Mouse (Mus musculus) left cerebral cortex, postnatal 36 days (tissue): Measurements from ENCODE around the gene Rps6ka1. TPM values are rescaled to one million over a fixed set of nuclear protein-coding genes. Genes with fewer than 3 reads are reported as not detected.
"Not testable (repeated sequence)": the region's sequence is repeated elsewhere in the genome, so short reads cannot be mapped to it uniquely, and the experiment has no call there.

Source experiments
- DNase-seq, 2 experiments: peaks; one replicate each; pipeline ENCODE4 v3.0.0; 2021 to 2022; ENCODE audit warnings: low spot score in 2 of 2, mixed read lengths in 1 of 2
- intact Hi-C: fragments of 180-260 bp; cut with DNase I; formaldehyde crosslinking; loops from one replicate; pipeline ENCODE4 v1.15.1; 2025
- total RNA-seq, 2 experiments: library from RNA; stranded (reverse); gene quantifications; 2 replicates each; pipeline ENCODE4 v1.2.3; 2021

Rps6ka1 gene
- 10 to 100 TPM in 1 of 2 experiments, 1 to 10 TPM in 1; 9.9 to 13.6 TPM for total RNA-seq

DNA sequence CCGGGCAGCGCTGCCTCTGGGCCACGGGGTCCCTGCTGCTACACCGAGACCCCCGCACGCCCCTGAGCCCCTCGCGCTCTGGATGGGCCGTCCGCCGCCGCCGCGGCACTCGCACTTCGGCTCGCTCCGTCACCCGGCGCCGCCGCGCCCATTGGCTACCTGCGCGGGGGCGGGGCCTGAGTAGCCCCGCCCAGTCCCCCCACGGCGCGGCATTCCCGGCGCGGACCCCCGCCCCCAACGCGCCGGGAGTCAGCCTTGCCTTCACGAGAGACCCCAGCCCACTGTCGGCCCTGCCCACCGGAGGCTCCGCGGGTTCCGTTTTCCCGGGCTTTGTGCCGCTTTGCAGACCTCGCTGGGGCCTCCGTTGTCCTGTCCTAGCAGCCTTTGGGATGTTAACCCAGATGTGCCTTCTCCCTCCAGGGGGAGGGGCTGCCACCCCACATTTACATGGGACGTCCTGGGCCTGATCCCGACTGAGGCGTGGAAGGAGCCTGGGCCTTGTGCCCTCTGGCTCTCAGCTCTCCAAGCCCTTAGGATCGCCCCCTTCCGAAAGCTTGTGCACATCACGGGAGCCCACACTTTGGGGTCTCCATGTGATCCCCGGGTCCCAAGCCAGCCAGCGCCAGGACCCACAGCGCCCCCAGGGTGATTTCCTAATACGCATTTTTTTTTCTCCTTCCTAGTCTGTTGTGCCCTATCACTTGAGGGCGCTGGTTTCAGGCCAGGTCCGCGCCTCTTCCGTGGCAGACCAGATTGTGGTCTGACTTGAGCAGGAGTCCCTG lies at the start of gene Rps6ka1:
Gene Rps6ka1, minus strand, starts transcription at position 126 of the 782 bp plus-strand sequence.
- intact Hi-C loops = no loop called here

GRCm38 (mm10) chr4:133931785-133932184 lies 44.2 kb upstream of the Rps6ka1 start:
- intact Hi-C loops = no loop called here
- DNase-seq = no peak

More for the DNA sequence above, at the start of gene Rps6ka1:
- DNase-seq = peak; percentile 63 to 73

DNA sequence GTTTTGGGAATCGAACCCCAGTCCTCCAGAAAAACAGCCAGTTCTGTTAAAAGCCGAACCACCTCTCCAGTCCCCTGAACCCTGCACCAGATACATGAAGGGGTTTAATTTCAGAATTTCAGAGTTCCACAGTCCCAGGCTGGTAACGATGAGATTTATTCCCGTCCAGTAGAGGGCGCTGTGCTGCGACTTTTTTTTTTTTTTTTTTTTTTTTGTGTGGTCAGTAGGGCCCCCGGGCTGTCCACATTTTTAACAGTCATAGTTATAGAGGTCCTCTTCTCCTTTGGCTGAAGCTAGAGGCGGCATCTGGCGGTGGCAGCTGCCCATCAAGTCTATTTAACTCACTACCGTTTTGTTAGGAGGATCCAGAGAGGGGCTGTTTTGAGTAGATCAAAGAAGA lies 43.8 kb upstream of the Rps6ka1 start:
- no peak for DNase-seq
- intact Hi-C loops = no loop called here

- DNase-seq = no peak
- intact Hi-C loops = no loop called here
These were observed 41.7 kb upstream of the Rps6ka1 start for GRCm38 (mm10) chr4:133929278-133929670.

GRCm38 (mm10) chr4:133928576-133929277 lies 41.1 kb upstream of the Rps6ka1 start:
- intact Hi-C loops = no loop called here
- DNase-seq = no peak

DNA sequence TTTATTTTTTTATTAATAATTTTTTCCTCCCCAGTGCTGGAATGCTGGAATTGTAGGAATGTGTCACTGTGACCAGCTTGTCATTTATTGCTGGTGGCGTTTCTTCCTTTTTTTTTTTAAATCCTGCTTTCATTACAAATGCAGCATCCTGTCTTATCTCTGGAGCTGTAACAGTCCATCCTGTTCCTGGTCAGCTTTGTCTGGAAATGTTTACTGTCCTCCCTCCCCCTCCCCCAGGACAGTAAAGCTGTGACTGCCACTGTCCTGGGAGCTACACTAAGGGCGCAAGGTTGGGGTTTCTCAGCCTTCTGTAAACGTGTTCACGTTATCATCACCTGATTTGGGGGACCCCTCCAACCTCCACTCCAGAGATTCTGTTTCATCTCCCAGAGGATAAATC lies 37.6 kb upstream of the Rps6ka1 start:
- intact Hi-C loops = no loop called here
- DNase-seq = no peak

DNA sequence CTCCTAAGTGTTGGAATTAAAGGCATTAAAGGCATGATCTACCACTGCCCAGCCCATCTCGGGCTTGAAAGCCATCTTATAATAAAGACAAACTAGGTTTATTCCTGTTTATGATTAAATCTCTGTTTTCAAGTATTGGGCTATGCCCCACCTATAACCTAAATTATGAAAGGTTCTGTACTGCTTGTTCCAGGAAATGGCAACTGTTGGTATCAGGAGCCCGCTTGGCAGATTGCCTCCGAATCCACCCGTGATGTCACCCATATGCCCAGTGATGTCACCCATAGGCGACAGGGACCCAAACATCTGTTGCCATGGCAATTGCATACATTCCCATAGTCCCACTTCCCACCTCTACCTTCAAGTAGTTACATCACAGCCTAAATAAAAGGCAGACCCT lies 36.1 kb upstream of the Rps6ka1 start:
- DNase-seq = no peak

GRCm38 (mm10) chr4:133918093-133918825 lies 30.7 kb upstream of the Rps6ka1 start:
- intact Hi-C loops = not testable (repeated sequence)
- peak in 1 of 2 experiments; percentile 17 for DNase-seq

More for the DNA sequence above, 36.1 kb upstream of the Rps6ka1 start:
- intact Hi-C loops = no loop called here

DNA sequence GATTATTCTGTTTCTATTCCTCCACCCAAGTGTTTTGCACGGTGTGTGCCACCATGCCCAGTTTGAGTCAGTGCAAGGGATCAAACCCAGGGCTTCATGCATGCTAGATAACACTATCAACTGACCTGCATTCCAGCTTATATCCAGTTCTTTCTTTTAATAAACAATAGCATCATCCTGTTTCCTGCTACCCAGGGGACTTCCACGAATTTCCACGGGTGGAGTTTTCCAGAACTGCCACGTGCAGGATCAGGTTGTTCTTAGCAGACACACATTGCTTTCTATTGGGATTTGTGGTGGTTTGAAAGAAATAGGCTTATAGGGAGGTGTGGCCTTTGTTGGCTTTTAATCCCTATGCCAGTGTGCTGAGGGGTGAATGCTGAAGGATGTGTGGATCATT lies 24.4 kb upstream of the Rps6ka1 start:
- DNase-seq = no peak
- intact Hi-C loops = loop anchor here (2.0 to 5.0 kb wide), 3 partner anchors 55 to 245 kb away; no protein-coding TSS in a partner anchor

DNA sequence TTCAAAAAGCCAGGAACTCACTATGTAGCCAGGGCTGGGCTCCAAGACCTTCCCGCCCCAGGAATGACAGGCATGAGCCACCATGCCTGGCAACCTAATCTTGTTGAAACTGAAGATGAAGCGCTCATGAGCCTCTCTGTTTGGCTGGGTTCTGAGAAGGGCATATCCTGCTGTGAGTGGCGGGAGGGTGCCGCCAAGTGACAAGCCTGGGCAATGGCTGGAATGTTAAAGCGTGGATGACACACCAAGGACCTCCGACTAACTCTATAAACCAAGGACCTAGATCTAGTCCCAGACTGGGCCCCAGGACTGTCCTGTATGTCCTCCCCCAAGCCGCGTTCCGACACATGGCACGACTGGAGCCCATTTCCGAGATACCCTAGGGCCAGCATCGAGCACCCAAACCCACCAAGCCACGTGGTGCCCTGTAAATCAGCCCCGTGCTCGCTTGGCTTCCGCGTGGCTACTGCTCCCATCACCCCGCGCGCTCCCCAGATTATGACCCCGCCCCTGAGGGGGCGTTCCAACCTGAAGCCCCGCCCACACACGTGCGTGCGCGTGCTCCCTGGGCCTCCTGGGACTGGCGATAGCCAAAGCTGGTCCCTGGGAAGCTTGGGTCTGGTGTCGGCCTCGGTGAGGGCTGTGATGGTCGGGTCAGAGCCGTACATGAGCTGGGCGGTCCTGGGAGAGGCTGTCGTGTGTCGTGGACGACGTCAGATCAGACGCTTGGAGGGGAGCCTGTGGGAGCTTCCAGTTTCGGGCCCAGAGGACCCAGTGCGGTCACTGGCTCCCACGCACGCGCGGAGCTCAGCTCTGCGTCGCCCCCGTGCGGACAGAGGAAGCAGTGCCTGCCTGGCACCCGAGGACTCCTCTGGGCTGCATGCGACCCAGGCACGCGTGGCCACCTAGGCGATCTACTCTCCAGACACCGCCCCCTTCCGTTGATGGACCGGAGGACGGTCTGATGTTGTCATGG lies 22.9 kb upstream of the Rps6ka1 start:
- intact Hi-C loops = loop anchor here (2.0 to 5.0 kb wide), 3 partner anchors 56 to 243 kb away; no protein-coding TSS in a partner anchor
- peak; percentile 96 to 97 for DNase-seq

DNA sequence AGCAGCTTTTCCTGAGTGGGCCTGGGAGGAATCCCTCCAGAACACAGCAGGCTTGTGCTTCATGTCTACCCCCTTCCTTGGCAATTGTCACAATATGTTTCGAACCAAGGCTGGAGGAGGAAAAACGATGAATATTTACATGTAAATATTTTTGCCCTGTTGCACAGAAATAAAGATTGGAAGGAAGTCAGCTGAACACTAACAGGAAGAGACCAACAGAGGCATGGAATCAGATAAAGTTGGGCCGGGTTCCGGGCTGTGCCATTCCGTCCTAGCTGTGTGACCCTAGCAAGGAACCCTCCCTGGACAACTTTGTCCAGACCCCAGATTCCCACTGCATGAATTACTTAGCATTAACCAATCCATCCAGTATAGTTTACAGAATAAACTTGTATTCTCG lies 20.5 kb upstream of the Rps6ka1 start:
- no peak for DNase-seq
- intact Hi-C loops = no loop called here

GRCm38 (mm10) chr4:133907086-133907485 lies 19.5 kb upstream of the Rps6ka1 start:
- DNase-seq = no peak
- intact Hi-C loops = no loop called here

- DNase-seq, intact Hi-C loops: not testable (repeated sequence)
These were observed 18.7 kb upstream of the Rps6ka1 start for GRCm38 (mm10) chr4:133906336-133906735.

GRCm38 (mm10) chr4:133905167-133905566 lies 17.6 kb upstream of the Rps6ka1 start:
- DNase-seq = no peak
- intact Hi-C loops = no loop called here

- no peak for DNase-seq
- intact Hi-C loops = no loop called here
These were observed 16.7 kb upstream of the Rps6ka1 start for GRCm38 (mm10) chr4:133904326-133904725.

- no peak for DNase-seq
These were observed 15.8 kb upstream of the Rps6ka1 start for GRCm38 (mm10) chr4:133903372-133903771.

DNA sequence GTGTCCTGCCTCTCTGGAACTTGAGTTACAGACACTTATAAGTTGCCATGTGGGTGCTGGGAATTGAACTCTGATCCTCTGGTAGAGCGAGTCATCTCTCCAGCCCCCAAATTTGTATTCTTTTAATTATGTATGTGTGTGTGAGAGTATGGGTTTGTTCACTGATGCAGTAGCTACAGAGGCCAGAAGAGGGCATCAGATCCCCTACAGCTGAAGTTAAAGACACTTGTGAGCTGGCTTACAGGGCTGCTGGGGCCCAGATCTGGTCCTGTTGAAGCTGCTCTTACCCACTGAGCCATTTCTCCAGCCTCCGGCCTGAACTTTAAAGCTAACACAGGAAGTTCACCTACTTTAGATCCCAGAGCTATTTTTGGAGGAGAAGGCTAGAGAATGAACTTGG lies 14.9 kb upstream of the Rps6ka1 start:
- intact Hi-C loops = no loop called here
- DNase-seq = no peak

More at GRCm38 (mm10) chr4:133903372-133903771, 15.8 kb upstream of the Rps6ka1 start:
- intact Hi-C loops = no loop called here

- intact Hi-C loops = no loop called here
- no peak for DNase-seq
These were observed 13.3 kb upstream of the Rps6ka1 start for GRCm38 (mm10) chr4:133900887-133901286.

GRCm38 (mm10) chr4:133900352-133900751 lies 12.8 kb upstream of the Rps6ka1 start:
- intact Hi-C loops = no loop called here
- DNase-seq = no peak
